ENCODE assay signal across 29 mouse cellular contexts in genomic region chr6:101580824-101581223, GRCm38 (mm10).
A peak's percentile ranks its signal among the peaks of the same experiment; 100 is the strongest.
DNase-seq lines count a peak whose midpoint lies in the region; ATAC-seq lines count a peak whose summit lies in the region.
"Had no signal": no experiment of that assay in that cellular context is flagged by ENCODE, and none has a peak within 500 bp of the region (broad histone marks: within the 10 kb centered on the region; RNA-seq: fewer than 3 reads in every experiment).

No protein-coding gene starts in this region.

- no peaks in the 10 kb centered on the region for H3K9me3 ChIP-seq in forebrain, embryonic 14.5 days (replicated peaks; ENCODE audit: control insufficient read depth, low read length)
- no peaks in the 10 kb centered on the region for H3K9me3 ChIP-seq in forebrain, embryonic 12.5 days
- H3K9me3 ChIP-seq in hindbrain, embryonic 11.5 days (ENCODE audit: control insufficient read depth, low read length) = no peaks in the 10 kb centered on the region
- H3K9me3 ChIP-seq: embryonic facial prominence, embryonic 13.5 days; heart, embryonic 13.5 days; kidney, embryonic 15.5 days; limb, embryonic 13.5 days had no signal

- H3K9ac ChIP-seq in forebrain, embryonic 14.5 days (ENCODE audit: low read length) = no peak overlapping the region
- H3K9ac ChIP-seq in forebrain, embryonic 12.5 days = no peak overlapping the region
- no peak overlapping the region for H3K9ac ChIP-seq in hindbrain, embryonic 11.5 days (ENCODE audit: low read depth, low read length)
- H3K9ac ChIP-seq: embryonic facial prominence, embryonic 13.5 days; heart, embryonic 13.5 days; kidney, embryonic 15.5 days; limb, embryonic 13.5 days had no signal

- no peaks in the 10 kb centered on the region for H3K27me3 ChIP-seq in forebrain, embryonic 14.5 days (replicated peaks; ENCODE audit: control insufficient read depth, insufficient read depth, low read length)
- no peaks in the 10 kb centered on the region for H3K27me3 ChIP-seq in forebrain, embryonic 12.5 days
- H3K27me3 ChIP-seq in hindbrain, embryonic 11.5 days (ENCODE audit: control insufficient read depth, insufficient read depth, low read length) = no peaks in the 10 kb centered on the region
- H3K27me3 ChIP-seq: embryonic facial prominence, embryonic 13.5 days; heart, embryonic 13.5 days; kidney, embryonic 15.5 days; limb, embryonic 13.5 days had no signal

- no peak for ATAC-seq in forebrain, embryonic 14.5 days
- ATAC-seq in forebrain, embryonic 12.5 days (ENCODE audit: low FRiP score) = no peak
- ATAC-seq in hindbrain, embryonic 11.5 days (ENCODE audit: low FRiP score) = no peak
- ATAC-seq: hindbrain, embryonic 16.5 days; midbrain, embryonic 16.5 days; Patski had no signal

- H3K27ac ChIP-seq in forebrain, embryonic 14.5 days (ENCODE audit: low read depth, low read length) = no peak overlapping the region
- no peak overlapping the region for H3K27ac ChIP-seq in forebrain, embryonic 12.5 days
- no peak overlapping the region for H3K27ac ChIP-seq in hindbrain, embryonic 11.5 days (ENCODE audit: low read depth, low read length)
- H3K27ac ChIP-seq: embryonic facial prominence, embryonic 13.5 days; gastrocnemius, adult 2 months; heart, embryonic 13.5 days; kidney, embryonic 15.5 days; left cerebral cortex, adult 2 months; limb, embryonic 13.5 days had no signal

- 89% methylated on average over 4 of the region's 4 CpGs for WGBS in forebrain, embryonic 14.5 days
- 87% methylated on average over 4 of the region's 4 CpGs for WGBS in forebrain, embryonic 12.5 days
- WGBS in hindbrain, embryonic 11.5 days = 84% methylated on average over 4 of the region's 4 CpGs

- no peak overlapping the region for H3K4me2 ChIP-seq in forebrain, embryonic 14.5 days (ENCODE audit: low read length)
- H3K4me2 ChIP-seq in forebrain, embryonic 12.5 days = no peak overlapping the region
- no peak overlapping the region for H3K4me2 ChIP-seq in hindbrain, embryonic 11.5 days (replicated peaks; ENCODE audit: low read depth, low read length)
- H3K4me2 ChIP-seq: embryonic facial prominence, embryonic 13.5 days; heart, embryonic 13.5 days; kidney, embryonic 15.5 days; limb, embryonic 13.5 days; liver, embryonic 11.5 days; midbrain, embryonic 11.5 days had no signal

- no peaks in the 10 kb centered on the region for H3K36me3 ChIP-seq in forebrain, embryonic 14.5 days (ENCODE audit: control insufficient read depth, insufficient read depth, low read length)
- H3K36me3 ChIP-seq in forebrain, embryonic 12.5 days (replicated peaks) = no peaks in the 10 kb centered on the region
- no peaks in the 10 kb centered on the region for H3K36me3 ChIP-seq in hindbrain, embryonic 11.5 days (ENCODE audit: control insufficient read depth, insufficient read depth, low read length)
- H3K36me3 ChIP-seq: embryonic facial prominence, embryonic 13.5 days; G1E; heart, embryonic 13.5 days; kidney, embryonic 15.5 days; limb, embryonic 13.5 days had no signal

- peak; percentile 10 for DNase-seq in forebrain, embryonic 14.5 days (ENCODE audit: low spot score)
- peak; percentile 4 to 22 for DNase-seq in left cerebral cortex, adult 18-20 months (ENCODE audit: low spot score in 2 of 2)
- no peak for DNase-seq in left cerebral cortex, postnatal 4 days
- peak; percentile 11 to 17 for DNase-seq in right cerebral cortex, adult 2 months (ENCODE audit: low spot score in 2 of 2)
- DNase-seq in right cerebral cortex, postnatal 25 days = no peak
- no peak for DNase-seq in hindbrain, embryonic 11.5 days (ENCODE audit: low spot score)
- DNase-seq: adrenal gland, postnatal 10 days; cerebellum, adult 11-12 months; cerebellum, adult 9-11 months; embryo, embryonic 11 days; gastrocnemius, adult 2 months; kidney, adult 18-20 months; kidney, postnatal 25 days; spleen, adult 18-20 months; thymus, adult 18-20 months; thymus, postnatal 25 days had no signal

- intact Hi-C loops in left cerebral cortex, postnatal 4 days (cut with DNase I) = no loop called here

- no peaks in the 10 kb centered on the region for H3K4me1 ChIP-seq in forebrain, embryonic 14.5 days (ENCODE audit: control insufficient read depth, insufficient read depth, low read length)
- H3K4me1 ChIP-seq in forebrain, embryonic 12.5 days = no peaks in the 10 kb centered on the region
- no peaks in the 10 kb centered on the region for H3K4me1 ChIP-seq in hindbrain, embryonic 11.5 days (replicated peaks; ENCODE audit: control insufficient read depth, insufficient read depth, low read length)
- H3K4me1 ChIP-seq: embryonic facial prominence, embryonic 13.5 days; heart, embryonic 13.5 days; kidney, embryonic 15.5 days; limb, embryonic 13.5 days had no signal

- no peak overlapping the region for H3K4me3 ChIP-seq in forebrain, embryonic 14.5 days (ENCODE audit: low read depth, low read length)
- no peak overlapping the region for H3K4me3 ChIP-seq in forebrain, embryonic 12.5 days (replicated peaks)
- no peak overlapping the region for H3K4me3 ChIP-seq in hindbrain, embryonic 11.5 days (ENCODE audit: low read depth, low read length)
- H3K4me3 ChIP-seq: embryonic facial prominence, embryonic 13.5 days; erythroblast, embryonic 14.5 days; gastrocnemius, adult 2 months; heart, embryonic 13.5 days; kidney, embryonic 15.5 days; left cerebral cortex, adult 2 months; limb, embryonic 13.5 days had no signal

Comparison
In these comparisons a context has a peak if more than half of its experiments do, and no peak if none do; other contexts are left out.
1. DNase-seq: peak in forebrain, embryonic 14.5 days (single experiment), left cerebral cortex, adult 18-20 months (2 of 2) and right cerebral cortex, adult 2 months (2 of 2); none in left cerebral cortex, postnatal 4 days (single experiment), right cerebral cortex, postnatal 25 days (single experiment) and hindbrain, embryonic 11.5 days (single experiment).